Mouse (Mus musculus) lung, embryonic 14.5 days (tissue): Measurements from ENCODE around the gene Thap12. TPM values are rescaled to one million over a fixed set of nuclear protein-coding genes. Genes with fewer than 3 reads are reported as not detected.

Experiments used
- ATAC-seq: fragments of 200-750 bp; cut with Nextera tagmentation; 2 replicates; pipeline ENCODE4 v1.8.0; 2017; ENCODE audit warnings: mild to moderate bottlenecking, moderate TSS enrichment, moderate library complexity; ENCODE audit not compliant: insufficient read depth
- DNase-seq: peaks from one replicate; pipeline ENCODE4 v3.0.0-alpha.2; 2015
- H3K27ac ChIP-seq: fragments of 300-500 bp; sonication (generic); 2 replicates; pipeline ENCODE4 v1.5.1; 2014; ENCODE audit warnings: low read depth, mild to moderate bottlenecking, moderate library complexity
- H3K27me3 ChIP-seq: fragments of 300-500 bp; sonication (generic); 2 replicates; pipeline ENCODE4 v1.6.1; 2014; ENCODE audit warnings: low read length, control low read depth; ENCODE audit not compliant: insufficient read depth
- H3K36me3 ChIP-seq: fragments of 300-500 bp; sonication (generic); 2 replicates; pipeline ENCODE4 v1.6.1; 2014; ENCODE audit warnings: control low read depth; ENCODE audit not compliant: insufficient read depth
- H3K4me1 ChIP-seq: fragments of 300-500 bp; sonication (generic); 2 replicates; pipeline ENCODE4 v1.6.1; 2014; ENCODE audit warnings: antibody characterized with exemption, control low read depth; ENCODE audit not compliant: insufficient read depth
- H3K4me2 ChIP-seq: fragments of 300-500 bp; sonication (generic); 2 replicates; pipeline ENCODE4 v1.6.1; 2014; ENCODE audit warnings: mild to moderate bottlenecking
- H3K4me3 ChIP-seq: fragments of 300-500 bp; sonication (generic); 2 replicates; pipeline ENCODE4 v1.5.1; 2014; ENCODE audit warnings: low read depth, low read length
- H3K9ac ChIP-seq: fragments of 300-500 bp; sonication (generic); 2 replicates; pipeline ENCODE4 v1.6.1; 2014
- H3K9me3 ChIP-seq: fragments of 300-500 bp; sonication (generic); 2 replicates; pipeline ENCODE4 v1.6.1; 2016; ENCODE audit warnings: low read depth, low read length, control low read depth
- CTCF ChIP-seq: IDR thresholded peaks from 2 replicates; pipeline ENCODE4 v1.5.1; 2016; ENCODE audit warnings: antibody characterized with exemption, low read depth
- WGBS: fragments of 180-500 bp; shearing (Covaris S2); extraction: QIAGEN DNeasy Blood & Tissue Kit; methylation state at CpG from one replicate; pipeline ENCODE4 v1.1.7; 2014; 5-methylcytosine and 5-hydroxymethylcytosine counted together
- polyA plus RNA-seq: library from polyadenylated mRNA; unstranded; fragments of >200 nt; fragmentation: Nextera tagmentation; extraction: Ambion mirVana; gene quantifications from 2 replicates; pipeline ENCODE4 v1.2.1, GENCODE M21; 2014

The Thap12 gene
- 81.3 and 81.9 TPM in 2 replicates for polyA plus RNA-seq

DNA sequence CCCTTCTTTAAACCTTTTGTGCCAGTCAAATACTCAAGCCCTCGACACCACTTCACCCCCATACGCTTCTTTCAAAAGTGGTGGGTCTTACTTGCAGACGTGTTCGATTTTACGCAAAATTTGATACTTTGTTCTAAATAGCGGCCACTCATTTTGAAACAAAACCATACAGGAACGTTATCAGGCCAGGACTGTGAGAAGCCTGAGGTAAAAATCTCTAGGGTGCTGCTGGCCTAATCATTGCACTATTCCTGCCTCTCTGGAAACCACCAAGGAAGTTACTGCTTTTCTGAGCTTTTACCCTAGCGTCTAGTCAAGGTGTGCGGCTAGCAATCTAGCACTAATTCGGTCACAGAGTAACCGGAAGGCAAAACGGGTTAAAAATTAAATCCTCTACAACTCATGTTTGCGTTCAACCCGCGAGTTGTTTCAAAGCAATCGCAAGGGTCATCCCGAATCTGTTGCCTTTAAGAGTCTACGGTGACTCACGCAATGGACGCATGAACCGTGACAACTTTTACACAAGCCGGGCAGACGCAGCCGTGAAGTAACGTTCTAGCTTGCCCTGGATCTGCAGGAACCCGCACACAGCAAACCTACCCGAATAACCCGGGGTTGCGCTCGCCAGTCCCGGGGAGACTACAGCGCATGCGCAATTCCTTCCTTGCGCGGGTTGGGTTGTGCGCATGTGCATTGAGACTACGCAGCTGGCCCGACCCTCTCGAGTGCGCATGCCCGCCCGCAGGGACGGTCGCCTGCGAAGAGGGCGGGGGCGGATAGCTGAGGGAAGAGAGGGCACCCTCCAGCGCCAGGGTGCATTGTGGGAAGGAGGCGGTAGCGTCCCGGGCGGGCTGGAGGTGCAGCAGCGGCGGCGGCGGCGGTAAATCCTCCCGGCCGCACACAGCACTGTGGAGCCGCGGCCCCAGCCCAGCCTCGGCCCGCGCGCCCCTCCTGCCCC is at the start of gene Thap12:
TSS of gene Thap12 (plus strand) at position 821 of the 958 bp plus-strand sequence.
- DNase-seq = peak; percentile 100
- Histone ChIP-seq H3K4me1 (0 out of 2 replicates have a peak, but pooled peaks cover 3% of the 10 kb centered on the region), H3K9ac (peak within 1 kb of the TSS; percentile 83), H3K27ac (peak within 1 kb of the TSS; percentile 92), H3K4me2 (peak within 1 kb of the TSS; percentile 61), H3K4me3 (peak within 1 kb of the TSS; percentile 72), H3K36me3 (no peaks in the 10 kb centered on the region), H3K27me3 (no peaks in the 10 kb centered on the region), H3K9me3 (no peaks in the 10 kb centered on the region)
- TF ChIP-seq CTCF = peak; percentile 42
- 2% methylated on average over 59 of the region's 65 CpGs for WGBS
- peak; percentile 97 for ATAC-seq

DNA sequence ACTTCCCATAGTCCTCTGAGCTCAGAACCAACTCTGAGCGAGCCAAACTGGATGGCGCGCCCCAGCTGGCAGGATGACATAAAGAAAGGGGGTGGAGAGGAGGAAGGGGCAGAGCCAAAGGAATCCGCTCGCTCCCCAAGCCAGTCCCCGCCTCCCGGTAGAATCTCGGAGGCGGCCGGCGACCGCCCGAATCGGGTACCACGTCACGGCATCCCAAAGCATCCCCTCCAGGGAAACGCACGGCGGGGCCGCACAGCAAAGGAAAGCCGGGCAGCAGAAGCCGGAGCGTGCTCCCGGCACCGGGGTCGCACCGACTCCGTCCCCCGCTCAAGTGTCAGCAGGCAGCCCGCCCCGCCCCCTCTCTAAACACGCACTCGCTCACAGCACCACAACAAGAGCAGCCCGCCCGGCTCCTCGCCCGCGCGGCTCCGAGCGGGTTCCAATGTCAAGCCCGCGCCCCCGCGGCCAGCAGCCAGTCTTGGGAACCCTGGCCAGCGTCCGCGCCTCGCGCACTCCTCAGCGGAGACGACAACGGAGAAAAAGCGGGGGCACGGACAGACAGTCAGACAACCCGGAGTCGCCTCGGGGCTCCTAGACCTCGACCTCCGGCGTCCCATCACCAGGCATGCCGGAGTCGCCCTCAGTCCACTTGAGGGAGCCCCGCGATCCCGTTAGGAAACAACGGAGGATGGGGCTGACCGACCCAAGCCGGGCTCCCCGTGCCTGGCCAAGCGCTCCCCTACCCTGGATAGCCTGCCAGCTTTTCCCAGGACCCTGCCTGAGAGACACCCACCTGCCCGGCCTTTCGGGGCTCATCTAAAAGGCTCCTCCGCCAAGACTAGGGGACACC is 47.0 kb upstream of the Thap12 start:
- DNase-seq (peak; percentile 93), ATAC-seq (peak; percentile 67)
- H3K9ac ChIP-seq = peak overlapping the region; percentile 88
- H3K4me1 ChIP-seq = peaks cover 6% of the 10 kb centered on the region; the same call in 1 of the 2 replicates
- peaks cover 27% of the 10 kb centered on the region for H3K36me3 ChIP-seq
- H3K4me3 ChIP-seq = peak overlapping the region; percentile 98
- WGBS = under 1% methylated on average over 74 of the region's 74 CpGs
- no peaks in the 10 kb centered on the region for H3K9me3 ChIP-seq
- peak; percentile 21; the same call in 1 of the 2 replicates for TF ChIP-seq CTCF
- no peaks in the 10 kb centered on the region for H3K27me3 ChIP-seq
- H3K27ac ChIP-seq = peak overlapping the region; percentile 98
- H3K4me2 ChIP-seq = peak overlapping the region; percentile 63

DNA sequence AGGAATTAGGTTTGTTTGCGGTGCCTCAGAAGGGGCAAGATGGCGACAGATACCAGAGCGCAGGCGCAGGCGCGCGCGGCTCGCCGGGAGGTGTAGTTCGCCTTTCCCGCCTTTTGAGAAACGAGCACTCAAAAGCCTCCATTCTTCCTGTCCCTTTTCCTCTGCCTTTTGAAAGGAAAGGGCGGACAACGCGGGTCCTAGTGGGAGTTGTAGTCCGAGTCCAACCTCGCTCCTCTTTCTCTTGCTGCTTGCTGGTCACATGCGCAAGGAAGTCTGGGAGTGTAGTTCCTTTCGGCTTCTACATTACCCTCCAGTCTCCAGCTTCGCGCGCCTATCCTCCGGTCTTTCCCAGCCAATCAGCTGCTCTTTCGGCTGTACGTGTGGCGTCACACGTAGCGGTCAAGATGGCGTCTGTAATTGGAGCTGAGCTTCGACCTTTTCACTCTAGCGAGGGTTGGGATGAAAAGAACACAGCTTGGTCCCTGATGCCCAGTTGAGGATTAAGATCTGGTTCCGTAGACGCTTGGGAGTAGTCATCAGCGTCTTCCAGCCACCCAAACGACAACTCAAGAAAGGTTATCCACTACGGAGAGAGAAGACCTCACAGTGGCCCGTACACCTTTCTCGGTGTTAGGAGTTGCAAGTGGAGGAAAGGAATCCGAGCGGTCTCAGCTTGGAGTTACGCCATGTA is 46.2 kb upstream of the Thap12 start, which contains the start of gene Emsy:
TSS of gene Emsy (minus strand) at position 253 of the 691 bp plus-strand sequence.
- peak within 1 kb of the TSS; percentile 63 for H3K4me2 ChIP-seq
- peaks cover 6% of the 10 kb centered on the region; the same call in 1 of the 2 replicates for H3K4me1 ChIP-seq
- peak within 1 kb of the TSS; percentile 98 for H3K4me3 ChIP-seq
- no peak for TF ChIP-seq CTCF
- peaks cover 21% of the 10 kb centered on the region for H3K36me3 ChIP-seq
- peak within 1 kb of the TSS; percentile 98 for H3K27ac ChIP-seq
- peak within 1 kb of the TSS; percentile 88 for H3K9ac ChIP-seq
- no peaks in the 10 kb centered on the region for H3K9me3 ChIP-seq
- ATAC-seq (peak; percentile 95), DNase-seq (peak; percentile 98)
- WGBS = under 1% methylated on average over 42 of the region's 42 CpGs
- no peaks in the 10 kb centered on the region for H3K27me3 ChIP-seq

DNA sequence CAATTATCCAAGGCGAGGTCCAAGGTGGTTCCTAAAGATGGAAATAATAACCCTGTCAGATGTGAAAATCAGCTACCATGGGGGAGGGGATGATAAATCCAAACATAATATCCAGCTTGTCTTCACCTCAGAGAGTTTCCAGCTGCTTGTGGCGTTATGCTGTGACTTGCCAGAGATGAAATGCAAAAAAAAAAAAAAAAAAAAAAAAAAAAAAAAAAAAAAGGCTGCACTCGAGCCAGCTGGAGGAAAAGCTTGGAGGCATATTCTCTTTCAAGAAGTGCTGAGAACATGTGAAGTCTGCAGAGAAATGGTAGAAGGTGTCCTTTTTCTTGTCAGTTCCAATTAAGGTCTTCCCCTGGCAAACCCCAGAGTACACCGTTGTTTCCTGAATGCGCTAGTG is 37.7 kb upstream of the Thap12 start:
- H3K4me2 ChIP-seq = peak overlapping the region; percentile 18; the same call in 1 of the 2 replicates
- no peak overlapping the region for H3K9ac ChIP-seq
- H3K4me1 ChIP-seq = 0 out of 2 replicates have a peak, but pooled peaks cover 6% of the 10 kb centered on the region
- peak; percentile 70 for DNase-seq
- H3K36me3 ChIP-seq = no peaks in the 10 kb centered on the region
- 30% methylated on average over 5 of the region's 5 CpGs for WGBS
- H3K9me3 ChIP-seq = no peaks in the 10 kb centered on the region
- peak; percentile 8; the same call in 1 of the 2 replicates for ATAC-seq
- H3K27me3 ChIP-seq = no peaks in the 10 kb centered on the region
- H3K27ac ChIP-seq = no peak overlapping the region; the same call in 1 of the 2 replicates
- TF ChIP-seq CTCF = no peak
- no peak overlapping the region for H3K4me3 ChIP-seq

DNA sequence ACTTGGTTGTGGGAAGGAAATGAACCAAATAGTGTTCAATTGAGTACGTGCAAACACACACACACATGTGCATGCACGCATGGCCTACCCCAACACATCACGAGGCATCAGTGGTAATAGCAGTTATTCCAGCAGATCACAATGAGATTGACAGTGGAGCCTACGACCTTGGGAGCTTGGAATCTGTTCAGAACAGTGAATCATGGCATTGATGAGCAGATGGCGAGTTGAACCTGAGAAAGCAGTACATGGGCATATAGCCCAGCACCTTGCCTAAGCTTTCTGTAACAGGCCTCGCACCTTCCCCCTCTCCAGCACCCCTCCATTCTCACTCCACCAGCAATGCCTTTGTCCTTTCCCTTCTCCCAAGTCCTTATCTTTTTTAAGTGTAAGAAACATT is 37.2 kb upstream of the Thap12 start:
- no peak; the same call in 1 of the 2 replicates for ATAC-seq
- Histone ChIP-seq H3K4me1 (0 out of 2 replicates have a peak, but pooled peaks cover 6% of the 10 kb centered on the region), H3K36me3 (no peaks in the 10 kb centered on the region), H3K9ac (no peak overlapping the region), H3K4me3 (no peak overlapping the region), H3K9me3 (no peaks in the 10 kb centered on the region), H3K27me3 (no peaks in the 10 kb centered on the region), H3K27ac (no peak overlapping the region; the same call in 1 of the 2 replicates), H3K4me2 (peak overlapping the region; percentile 18; the same call in 1 of the 2 replicates)
- TF ChIP-seq CTCF = no peak
- 72% methylated on average over 6 of the region's 6 CpGs for WGBS
- DNase-seq = no peak

DNA sequence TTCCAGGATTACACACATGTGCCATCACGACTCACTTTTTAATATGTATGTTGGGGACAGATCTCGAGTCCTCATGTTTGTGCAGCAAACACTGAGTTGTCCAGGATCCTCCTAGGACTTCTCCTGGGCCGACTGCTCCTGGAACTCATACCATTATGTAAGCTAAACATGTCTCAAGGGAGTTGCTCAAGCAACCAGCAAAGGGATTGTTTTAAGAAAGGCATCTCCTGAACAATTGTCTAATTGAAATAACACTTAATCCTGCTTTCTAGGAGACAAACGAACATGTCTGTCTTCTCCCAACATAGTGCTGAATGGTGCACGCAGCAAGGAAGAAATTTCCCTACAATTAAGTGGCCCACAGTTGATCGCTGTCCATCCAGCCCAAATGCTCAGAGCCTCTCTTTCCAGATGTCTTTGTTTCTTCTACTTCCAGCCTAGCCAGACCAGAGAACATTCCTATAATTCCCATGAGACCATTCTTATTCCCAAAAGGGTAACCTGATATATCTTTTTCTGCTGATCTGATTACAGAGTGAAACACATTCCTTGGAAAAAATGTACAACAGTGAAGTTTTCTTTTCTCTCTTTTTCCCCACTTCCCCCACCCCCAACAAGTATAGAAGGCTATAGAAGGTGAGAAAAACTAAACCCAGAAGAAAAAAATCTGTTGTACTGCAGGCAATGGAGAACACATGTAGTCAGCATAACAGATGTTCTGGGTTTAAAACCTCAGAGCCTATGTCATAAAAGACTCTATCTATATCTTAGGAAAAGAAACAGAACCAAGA is 34.8 kb upstream of the Thap12 start:
- H3K36me3 ChIP-seq = no peaks in the 10 kb centered on the region
- H3K4me2 ChIP-seq = no peak overlapping the region
- peaks cover 20% of the 10 kb centered on the region for H3K4me1 ChIP-seq
- ATAC-seq (no peak), DNase-seq (peak; percentile 46)
- 58% methylated on average over 6 of the region's 6 CpGs for WGBS
- H3K27ac ChIP-seq = no peak overlapping the region; the same call in 1 of the 2 replicates
- H3K27me3 ChIP-seq = no peaks in the 10 kb centered on the region
- no peak overlapping the region for H3K9ac ChIP-seq
- no peaks in the 10 kb centered on the region for H3K9me3 ChIP-seq
- no peak overlapping the region for H3K4me3 ChIP-seq
- no peak for TF ChIP-seq CTCF
